Mouse (Mus musculus) CD8-positive naive resting alpha-beta T cell, adult 2 months (primary cell): ENCODE measurements around the gene Prpf38b.

Experiments
- DNase-seq, 2 experiments: peaks; one replicate each; pipeline ENCODE4 v3.0.0; 2022; ENCODE audit warnings: low read depth in 2 of 2, low spot score in 2 of 2

Prpf38b gene

GRCm38 (mm10) chr3:108911548-108912413 is at the start of gene Prpf38b:
Prpf38b (minus strand) TSS chr3:108911727.
- peak; percentile 91 to 92 for DNase-seq

GRCm38 (mm10) chr3:108961226-108961625 is 49.7 kb upstream of the Prpf38b start:
- no peak for DNase-seq

GRCm38 (mm10) chr3:108959680-108960295 is 48.3 kb upstream of the Prpf38b start:
- DNase-seq = no peak

- DNase-seq = no peak
Observed at GRCm38 (mm10) chr3:108957976-108958375, 46.4 kb upstream of the Prpf38b start.

GRCm38 (mm10) chr3:108940996-108941395 is 29.5 kb upstream of the Prpf38b start:
- DNase-seq = no peak

GRCm38 (mm10) chr3:108940001-108940633 is 28.6 kb upstream of the Prpf38b start, which contains the start of gene Gm9857:
Gm9857 (minus strand) TSS chr3:108940445.
- DNase-seq = no peak

- DNase-seq = no peak
Observed at GRCm38 (mm10) chr3:108939573-108939972, 28.0 kb upstream of the Prpf38b start, which contains the start of gene Henmt1. Henmt1 (plus strand) TSS chr3:108939873.

- DNase-seq = no peak
Observed at GRCm38 (mm10) chr3:108938691-108939090, 27.2 kb upstream of the Prpf38b start.

GRCm38 (mm10) chr3:108933557-108933956 is 22.0 kb upstream of the Prpf38b start:
- DNase-seq = no peak

- no peak for DNase-seq
Observed at GRCm38 (mm10) chr3:108926308-108926707, 14.8 kb upstream of the Prpf38b start.

- no peak for DNase-seq
Observed at GRCm38 (mm10) chr3:108925677-108926076, 14.2 kb upstream of the Prpf38b start.

GRCm38 (mm10) chr3:108921822-108922221 is 10.3 kb upstream of the Prpf38b start:
- DNase-seq = no peak

GRCm38 (mm10) chr3:108920442-108921070 is 9.0 kb upstream of the Prpf38b start:
- DNase-seq = no peak

GRCm38 (mm10) chr3:108918852-108919251 is 7.3 kb upstream of the Prpf38b start:
- DNase-seq = no peak

GRCm38 (mm10) chr3:108917986-108918385 is 6.5 kb upstream of the Prpf38b start:
- DNase-seq = no peak

- DNase-seq = no peak
Observed at GRCm38 (mm10) chr3:108916857-108917256, 5.3 kb upstream of the Prpf38b start.

- no peak for DNase-seq
Observed at GRCm38 (mm10) chr3:108915999-108916398, 4.5 kb upstream of the Prpf38b start.

- DNase-seq = peak; percentile 82 to 88
Observed at GRCm38 (mm10) chr3:108911081-108911547, 413 bp downstream of the Prpf38b start.

GRCm38 (mm10) chr3:108910303-108911080 is 1.0 kb downstream of the Prpf38b start:
- DNase-seq = no peak

GRCm38 (mm10) chr3:108902934-108903333 is 8.6 kb downstream of the Prpf38b start:
- DNase-seq = no peak
